Mouse (Mus musculus): ENCODE data around the gene Me3. TPM values are rescaled to one million over a fixed set of nuclear protein-coding genes. Genes with fewer than 3 reads are reported as not detected.

Me3 gene
- polyA plus RNA-seq, 1 experiment, result 55.4 TPM

GRCm38 (mm10) chr7:89748415-89748814 lies 116.2 kb downstream of the Me3 start:
- Histone ChIP-seq H3K4me3 (ENCODE audit: insufficient read depth, low read depth, low read length) (no peak overlapping the region), H3K4me1 (ENCODE audit: control insufficient read depth, insufficient read depth, insufficient read length, low read length) (peaks cover 2% of the 10 kb centered on the region; the same call in 1 of the 2 replicates), H3K27ac (replicated peaks; ENCODE audit: low read depth, low read length) (no peak overlapping the region)

- no peak overlapping the region for H3K4me3 ChIP-seq (ENCODE audit: insufficient read depth, low read depth, low read length)
- H3K4me1 ChIP-seq (ENCODE audit: control insufficient read depth, insufficient read depth, insufficient read length, low read length), result peaks cover 2% of the 10 kb centered on the region; the same call in 1 of the 2 replicates
- peak overlapping the region; percentile 60 for H3K27ac ChIP-seq (replicated peaks; ENCODE audit: low read depth, low read length)
These were observed 117.0 kb downstream of the Me3 start for GRCm38 (mm10) chr7:89749183-89749582.

- Histone ChIP-seq H3K27ac (replicated peaks; ENCODE audit: low read depth, low read length) (no peak overlapping the region), H3K4me1 (ENCODE audit: control insufficient read depth, insufficient read depth, insufficient read length, low read length) (no peaks in the 10 kb centered on the region)
These were observed 134.7 kb downstream of the Me3 start for GRCm38 (mm10) chr7:89766678-89767508.

GRCm38 (mm10) chr7:89769106-89769896 lies 137.1 kb downstream of the Me3 start:
- H3K4me3 ChIP-seq (ENCODE audit: insufficient read depth, low read depth, low read length), result no peak overlapping the region
- no peak overlapping the region for H3K27ac ChIP-seq (replicated peaks; ENCODE audit: low read depth, low read length)
- peaks cover 5% of the 10 kb centered on the region; the same call in 1 of the 2 replicates for H3K4me1 ChIP-seq (ENCODE audit: control insufficient read depth, insufficient read depth, insufficient read length, low read length)

More at GRCm38 (mm10) chr7:89766678-89767508, 134.7 kb downstream of the Me3 start:
- H3K4me3 ChIP-seq (ENCODE audit: insufficient read depth, low read depth, low read length), result no peak overlapping the region

- Histone ChIP-seq H3K4me3 (ENCODE audit: insufficient read depth, low read depth, low read length) (no peak overlapping the region), H3K27ac (replicated peaks; ENCODE audit: low read depth, low read length) (no peak overlapping the region), H3K4me1 (ENCODE audit: control insufficient read depth, insufficient read depth, insufficient read length, low read length) (peaks cover 5% of the 10 kb centered on the region; the same call in 1 of the 2 replicates)
These were observed 137.8 kb downstream of the Me3 start for GRCm38 (mm10) chr7:89770021-89770420.

GRCm38 (mm10) chr7:89772906-89773305 lies 140.7 kb downstream of the Me3 start:
- no peak overlapping the region for H3K4me3 ChIP-seq (ENCODE audit: insufficient read depth, low read depth, low read length)

GRCm38 (mm10) chr7:89773352-89773921 lies 141.2 kb downstream of the Me3 start:
- no peak overlapping the region for H3K4me3 ChIP-seq (ENCODE audit: insufficient read depth, low read depth, low read length)
- H3K4me1 ChIP-seq (ENCODE audit: control insufficient read depth, insufficient read depth, insufficient read length, low read length), result peaks cover 5% of the 10 kb centered on the region; the same call in 1 of the 2 replicates
- H3K27ac ChIP-seq (replicated peaks; ENCODE audit: low read depth, low read length), result peak overlapping the region; percentile 51; the same call in 1 of the 2 replicates

More at GRCm38 (mm10) chr7:89772906-89773305, 140.7 kb downstream of the Me3 start:
- H3K4me1 ChIP-seq (ENCODE audit: control insufficient read depth, insufficient read depth, insufficient read length, low read length), result peaks cover 5% of the 10 kb centered on the region; the same call in 1 of the 2 replicates
- no peak overlapping the region; the same call in 1 of the 2 replicates for H3K27ac ChIP-seq (replicated peaks; ENCODE audit: low read depth, low read length)

- Histone ChIP-seq H3K27ac (replicated peaks; ENCODE audit: low read depth, low read length) (peak overlapping the region; percentile 51; the same call in 1 of the 2 replicates), H3K4me1 (ENCODE audit: control insufficient read depth, insufficient read depth, insufficient read length, low read length) (peaks cover 5% of the 10 kb centered on the region; the same call in 1 of the 2 replicates), H3K4me3 (ENCODE audit: insufficient read depth, low read depth, low read length) (no peak overlapping the region)
These were observed 141.7 kb downstream of the Me3 start for GRCm38 (mm10) chr7:89773926-89774325.

- H3K27ac ChIP-seq (replicated peaks; ENCODE audit: low read depth, low read length), result no peak overlapping the region
- peaks cover 5% of the 10 kb centered on the region; the same call in 1 of the 2 replicates for H3K4me1 ChIP-seq (ENCODE audit: control insufficient read depth, insufficient read depth, insufficient read length, low read length)
- no peak overlapping the region for H3K4me3 ChIP-seq (ENCODE audit: insufficient read depth, low read depth, low read length)
These were observed 143.7 kb downstream of the Me3 start for GRCm38 (mm10) chr7:89775848-89776247.

- Histone ChIP-seq H3K4me1 (ENCODE audit: control insufficient read depth, insufficient read depth, insufficient read length, low read length) (no peaks in the 10 kb centered on the region), H3K4me3 (ENCODE audit: insufficient read depth, low read depth, low read length) (no peak overlapping the region), H3K27ac (replicated peaks; ENCODE audit: low read depth, low read length) (no peak overlapping the region)
These were observed 149.2 kb downstream of the Me3 start for GRCm38 (mm10) chr7:89781391-89781790.

- no peaks in the 10 kb centered on the region for H3K4me1 ChIP-seq (ENCODE audit: control insufficient read depth, insufficient read depth, insufficient read length, low read length)
- no peak overlapping the region for H3K4me3 ChIP-seq (ENCODE audit: insufficient read depth, low read depth, low read length)
- H3K27ac ChIP-seq (replicated peaks; ENCODE audit: low read depth, low read length), result no peak overlapping the region
These were observed 155.5 kb downstream of the Me3 start for GRCm38 (mm10) chr7:89787735-89788134.

- Histone ChIP-seq H3K4me3 (ENCODE audit: insufficient read depth, low read depth, low read length) (no peak overlapping the region), H3K4me1 (ENCODE audit: control insufficient read depth, insufficient read depth, insufficient read length, low read length) (no peaks in the 10 kb centered on the region), H3K27ac (replicated peaks; ENCODE audit: low read depth, low read length) (no peak overlapping the region)
These were observed 160.4 kb downstream of the Me3 start for GRCm38 (mm10) chr7:89792576-89792975.

- H3K4me3 ChIP-seq (ENCODE audit: insufficient read depth, low read depth, low read length), result no peak overlapping the region
- H3K27ac ChIP-seq (replicated peaks; ENCODE audit: low read depth, low read length), result no peak overlapping the region
- no peaks in the 10 kb centered on the region for H3K4me1 ChIP-seq (ENCODE audit: control insufficient read depth, insufficient read depth, insufficient read length, low read length)
These were observed 163.2 kb downstream of the Me3 start for GRCm38 (mm10) chr7:89795366-89795765.

- Histone ChIP-seq H3K4me1 (ENCODE audit: control insufficient read depth, insufficient read depth, insufficient read length, low read length) (no peaks in the 10 kb centered on the region), H3K27ac (replicated peaks; ENCODE audit: low read depth, low read length) (no peak overlapping the region), H3K4me3 (ENCODE audit: insufficient read depth, low read depth, low read length) (no peak overlapping the region)
These were observed 164.2 kb downstream of the Me3 start for GRCm38 (mm10) chr7:89796351-89796801.

All from brown adipose tissue, adult 24 weeks (tissue).